Mouse (Mus musculus): ENCODE results near the gene Anapc13.

GRCm38 (mm10) chr9:102637115-102637514 is 11.0 kb downstream of the Anapc13 start:
- TF ChIP-seq CTCF (IDR thresholded peaks at IDR 0.05; ENCODE audit: extremely low read depth, insufficient read depth, low read length) (no peak), POLR2A (IDR thresholded peaks at IDR 0.05; ENCODE audit: extremely low read depth, insufficient read depth, low read length) (no peak)

Measured in cortical plate, adult 2 months (tissue).